Mouse (Mus musculus) thymus, adult 2 months (tissue): ENCODE measurements around the gene Bmp6.

Source experiments
- CTCF ChIP-seq: fragments of 200-500 bp; IDR thresholded peaks from 2 replicates; pipeline ENCODE4 v1.5.1; 2012; ENCODE audit warnings: mild to moderate bottlenecking, control low read depth, low read length, moderate library complexity, borderline replicate concordance; ENCODE audit not compliant: control insufficient read depth, poor library complexity, insufficient read depth; ENCODE audit errors: extremely low read depth
- POLR2A ChIP-seq: fragments of 200-500 bp; IDR thresholded peaks from 2 replicates; pipeline ENCODE4 v1.6.1; 2012; ENCODE audit warnings: mild to moderate bottlenecking, low read length, control low read depth, moderate library complexity; ENCODE audit not compliant: control insufficient read depth, poor library complexity, insufficient read depth; ENCODE audit errors: extremely low read depth

DNA sequence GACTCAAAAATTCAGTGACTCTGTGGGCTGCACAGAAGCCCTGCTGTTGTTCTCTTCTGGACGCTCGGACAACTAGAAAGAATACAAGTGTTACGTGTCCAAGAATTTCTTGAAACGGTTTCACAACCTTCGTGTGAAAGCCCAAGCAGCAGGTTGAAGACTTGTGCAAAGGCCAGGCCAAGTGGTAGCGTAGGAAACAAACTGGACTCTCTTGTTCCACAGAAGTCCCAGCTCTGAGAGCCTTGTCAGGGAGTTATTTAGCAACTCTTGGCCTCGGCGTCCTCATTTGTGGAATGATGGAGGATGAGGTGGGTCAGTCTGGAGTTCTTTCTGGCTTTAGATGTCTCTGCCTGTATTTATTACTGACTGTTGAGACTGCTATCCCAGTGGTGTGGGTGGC, 55.8 kb downstream of the Bmp6 start:
- TF ChIP-seq CTCF (no peak), POLR2A (no peak)
